8 mouse cellular contexts compared by ENCODE assay signal in the genomic region with DNA sequence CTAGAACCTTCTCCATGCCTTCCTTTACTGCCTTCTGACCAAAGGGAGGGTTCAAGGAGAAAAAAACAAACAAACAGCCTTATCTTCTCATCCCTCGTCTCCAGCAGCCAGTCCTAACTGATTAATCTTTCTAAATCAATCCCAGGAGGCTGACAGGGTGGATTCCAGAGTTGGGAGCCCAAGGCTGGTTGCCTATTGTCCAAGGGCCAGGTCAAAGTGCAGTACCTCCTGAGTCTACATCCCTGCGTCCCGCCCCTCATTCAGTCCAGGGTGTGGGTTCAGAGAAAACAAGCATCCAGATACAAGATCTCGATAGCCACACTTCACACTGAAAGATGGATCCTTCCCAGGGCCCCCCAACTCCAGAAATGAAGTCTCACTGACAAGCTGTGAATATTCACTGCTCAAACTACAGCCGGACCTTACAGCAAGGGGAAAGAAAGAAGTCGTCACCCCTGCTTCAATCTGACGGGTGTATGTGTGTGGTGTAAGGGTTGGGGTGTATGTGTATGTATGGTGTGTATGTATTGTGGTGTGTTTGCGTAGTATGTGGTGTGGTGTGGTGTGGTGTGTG. TPM values are rescaled to one million over a fixed set of nuclear protein-coding genes. Genes with fewer than 3 reads are reported as not detected.
DNase-seq lines count a peak whose midpoint lies in the region; ATAC-seq lines count a peak whose summit lies in the region.
"Had no signal": no experiment of that assay in that cellular context is flagged by ENCODE, and none has a peak within 500 bp of the region (broad histone marks: within the 10 kb centered on the region; RNA-seq: fewer than 3 reads in every experiment).

No protein-coding gene starts in this region.

- H3K27me3 ChIP-seq in embryonic facial prominence, embryonic 11.5 days (ENCODE audit: control insufficient read depth, insufficient read depth, low read length) = no peaks in the 10 kb centered on the region
- no peaks in the 10 kb centered on the region for H3K27me3 ChIP-seq in intestine, embryonic 16.5 days (replicated peaks; ENCODE audit: control insufficient read depth, insufficient read depth, low read length)
- no peaks in the 10 kb centered on the region for H3K27me3 ChIP-seq in midbrain, embryonic 13.5 days

- peak; percentile 43 for DNase-seq in NIH3T3 (ENCODE audit: low read depth)
- DNase-seq in embryonic facial prominence, embryonic 11.5 days (ENCODE audit: low spot score) = no peak
- no peak for DNase-seq in cerebellum, adult 9-11 months
- no peak for DNase-seq in thymus, postnatal 14 days
- DNase-seq in c-Kit-positive CD71-positive TER-119-positive erythroid progenitor cells, embryonic 14.5 days (ENCODE audit: low spot score) = no peak

- H3K36me3 ChIP-seq in embryonic facial prominence, embryonic 11.5 days (replicated peaks; ENCODE audit: control insufficient read depth, insufficient read depth, low read depth, low read length) = peaks cover 2% of the 10 kb centered on the region
- H3K36me3 ChIP-seq in intestine, embryonic 16.5 days (ENCODE audit: control insufficient read depth, insufficient read depth, low read length) = no peaks in the 10 kb centered on the region
- H3K36me3 ChIP-seq in midbrain, embryonic 13.5 days = peaks cover 31% of the 10 kb centered on the region
- H3K36me3 ChIP-seq: liver, embryonic 15.5 days had no signal

- no peaks in the 10 kb centered on the region for H3K9me3 ChIP-seq in embryonic facial prominence, embryonic 11.5 days (replicated peaks; ENCODE audit: control insufficient read depth, low read length)
- no peaks in the 10 kb centered on the region for H3K9me3 ChIP-seq in intestine, embryonic 16.5 days (ENCODE audit: control insufficient read depth, low read length)
- no peaks in the 10 kb centered on the region for H3K9me3 ChIP-seq in midbrain, embryonic 13.5 days
- H3K9me3 ChIP-seq: liver, embryonic 15.5 days had no signal

- H3K4me1 ChIP-seq in embryonic facial prominence, embryonic 11.5 days (ENCODE audit: control insufficient read depth, insufficient read depth, low read length) = peaks cover 24% of the 10 kb centered on the region
- peaks cover 38% of the 10 kb centered on the region for H3K4me1 ChIP-seq in intestine, embryonic 16.5 days (ENCODE audit: control insufficient read depth, insufficient read depth, low read length)
- H3K4me1 ChIP-seq in midbrain, embryonic 13.5 days (replicated peaks) = peaks cover 45% of the 10 kb centered on the region

- 32% methylated on average over 8 of the region's 8 CpGs for WGBS in embryonic facial prominence, embryonic 11.5 days
- 45% methylated on average over 8 of the region's 8 CpGs for WGBS in intestine, embryonic 16.5 days
- 23% methylated on average over 8 of the region's 8 CpGs for WGBS in midbrain, embryonic 13.5 days

- H3K4me2 ChIP-seq in embryonic facial prominence, embryonic 11.5 days (ENCODE audit: low read depth, low read length) = peak overlapping the region; percentile 93
- peak overlapping the region; percentile 82 for H3K4me2 ChIP-seq in intestine, embryonic 16.5 days (ENCODE audit: low read depth, low read length)
- peak overlapping the region; percentile 99 for H3K4me2 ChIP-seq in midbrain, embryonic 13.5 days (replicated peaks)

- no peak overlapping the region; the same call in 1 of the 2 replicates for H3K27ac ChIP-seq in embryonic facial prominence, embryonic 11.5 days (replicated peaks; ENCODE audit: low read depth, low read length)
- H3K27ac ChIP-seq in intestine, embryonic 16.5 days (ENCODE audit: low read length) = peak overlapping the region; percentile 8; the same call in 1 of the 2 replicates
- H3K27ac ChIP-seq in midbrain, embryonic 13.5 days = peak overlapping the region; percentile 100
- H3K27ac ChIP-seq: liver, embryonic 15.5 days had no signal

- peak overlapping the region; percentile 98 for H3K4me3 ChIP-seq in embryonic facial prominence, embryonic 11.5 days (ENCODE audit: low read depth, low read length)
- H3K4me3 ChIP-seq in intestine, embryonic 16.5 days (ENCODE audit: low read length) = no peak overlapping the region
- H3K4me3 ChIP-seq in midbrain, embryonic 13.5 days (replicated peaks) = peak overlapping the region; percentile 100

- H3K9ac ChIP-seq in embryonic facial prominence, embryonic 11.5 days (replicated peaks; ENCODE audit: low read length) = peak overlapping the region; percentile 100
- H3K9ac ChIP-seq in intestine, embryonic 16.5 days (ENCODE audit: low read depth, low read length) = peak overlapping the region; percentile 98; the same call in 1 of the 2 replicates
- peak overlapping the region; percentile 100 for H3K9ac ChIP-seq in midbrain, embryonic 13.5 days (replicated peaks)
- H3K9ac ChIP-seq: liver, embryonic 15.5 days had no signal

- ATAC-seq in embryonic facial prominence, embryonic 11.5 days (replicated peaks; ENCODE audit: insufficient number of reproducible peaks, low FRiP score, low TSS enrichment, low read depth) = no peak
- 0 out of 2 replicates have a peak, but pooled peaks have one; percentile 15 for ATAC-seq in intestine, embryonic 16.5 days
- no peak for ATAC-seq in midbrain, embryonic 13.5 days

RNA-seq across cellular contexts. Expression of a gene that starts 5.5 kb away (rescaled TPM):
- 26.4 and 31.0 TPM in 2 replicates for polyA plus RNA-seq in embryonic facial prominence, embryonic 11.5 days (2014; fragmentation: Nextera tagmentation; extraction: Ambion mirVana)
- polyA plus RNA-seq in intestine, embryonic 16.5 days (2015; fragmentation: Nextera tagmentation; extraction: Ambion mirVana) = 10.5 and 13.2 TPM in 2 replicates
- polyA plus RNA-seq in midbrain, embryonic 13.5 days (2015; fragmentation: Nextera tagmentation; extraction: Ambion mirVana) = 30.5 and 40.7 TPM in 2 replicates
